Mouse (Mus musculus): Measurements from ENCODE around the gene Chmp6.

- no peak for TF ChIP-seq TCF12 (IDR thresholded peaks at IDR 0.05; ENCODE audit: insufficient read depth, poor library complexity, severe bottlenecking)
- no peak for TF ChIP-seq USF1 (IDR thresholded peaks at IDR 0.05; ENCODE audit: low read depth)
- no peak for TF ChIP-seq POLR2AphosphoS2 (IDR thresholded peaks at IDR 0.05; ENCODE audit: insufficient read length, low read depth)
These were observed 26.9 kb downstream of the Chmp6 start for GRCm38 (mm10) chr11:119940142-119940541.
